Mouse (Mus musculus) midbrain, embryonic 15.5 days (tissue): Measurements from ENCODE around the gene Spon1. TPM values are rescaled to one million over a fixed set of nuclear protein-coding genes. Genes with fewer than 3 reads are reported as not detected.

ENCODE experiments used
- ATAC-seq: fragments of 200-750 bp; cut with Nextera tagmentation; replicated peaks from 2 replicates; pipeline ENCODE4 v1.8.0; 2017; ENCODE audit warnings: moderate TSS enrichment
- H3K27ac ChIP-seq: fragments of 300-500 bp; sonication (generic); 2 replicates; pipeline ENCODE4 v1.5.1; 2015; ENCODE audit warnings: mild to moderate bottlenecking, inconsistent platforms
- H3K27me3 ChIP-seq: fragments of 300-500 bp; sonication (generic); replicated peaks from 2 replicates; pipeline ENCODE4 v1.6.1; 2015; ENCODE audit warnings: inconsistent platforms
- H3K36me3 ChIP-seq: fragments of 300-500 bp; sonication (generic); replicated peaks from 2 replicates; pipeline ENCODE4 v1.6.1; 2015; ENCODE audit warnings: inconsistent platforms
- H3K4me1 ChIP-seq: fragments of 300-500 bp; sonication (generic); 2 replicates; pipeline ENCODE4 v1.6.1; 2015; ENCODE audit warnings: inconsistent platforms
- H3K4me2 ChIP-seq: fragments of 300-500 bp; sonication (generic); 2 replicates; pipeline ENCODE4 v1.6.1; 2015; ENCODE audit warnings: inconsistent platforms, mild to moderate bottlenecking, moderate library complexity
- H3K4me3 ChIP-seq: fragments of 300-500 bp; sonication (generic); 2 replicates; pipeline ENCODE4 v1.5.1; 2015; ENCODE audit warnings: mild to moderate bottlenecking, inconsistent platforms
- H3K9ac ChIP-seq: fragments of 300-500 bp; sonication (generic); 2 replicates; pipeline ENCODE4 v1.6.1; 2015; ENCODE audit warnings: mild to moderate bottlenecking, inconsistent platforms
- H3K9me3 ChIP-seq: fragments of 300-500 bp; sonication (generic); 2 replicates; pipeline ENCODE4 v1.6.1; 2016; ENCODE audit warnings: inconsistent platforms
- WGBS: fragments of 180-500 bp; shearing (Covaris S2); methylation state at CpG from one replicate; pipeline ENCODE4 v1.1.7; 2015; ENCODE audit warnings: mixed read lengths; 5-methylcytosine and 5-hydroxymethylcytosine counted together
- polyA plus RNA-seq: library from polyadenylated mRNA; unstranded; fragments of >200 nt; fragmentation: Nextera tagmentation; extraction: Ambion mirVana; gene quantifications from 2 replicates; pipeline ENCODE4 v1.2.1, GENCODE M21; 2015

The Spon1 gene
- polyA plus RNA-seq, 1 experiment from 2014 or later = 47.2 TPM

DNA sequence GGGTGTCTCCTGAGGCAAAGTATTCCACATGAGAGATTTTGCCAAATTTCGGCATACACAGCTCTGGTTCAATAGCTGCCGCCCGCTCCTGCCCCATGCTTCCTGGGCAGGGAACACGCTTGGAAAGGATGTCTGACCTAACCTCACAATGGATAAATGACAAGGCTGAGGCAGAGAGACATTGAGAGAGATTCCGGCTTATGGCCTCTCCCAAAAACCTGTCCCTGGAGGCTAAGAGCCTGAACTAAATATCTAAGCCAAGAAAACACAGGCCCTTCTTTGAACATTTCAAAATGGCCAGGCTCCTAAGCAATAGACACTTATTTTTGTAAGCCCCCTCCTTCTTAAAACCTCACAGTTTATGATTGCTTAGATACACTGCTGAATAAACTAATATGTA lies 665 bp upstream of the Spon1 start:
- Histone ChIP-seq H3K27ac (no peak overlapping the region), H3K4me2 (peak overlapping the region; percentile 99; the same call in 1 of the 2 replicates), H3K9me3 (no peaks in the 10 kb centered on the region), H3K36me3 (no peaks in the 10 kb centered on the region), H3K4me3 (no peak overlapping the region), H3K27me3 (peaks cover 18% of the 10 kb centered on the region; the same call in 1 of the 2 replicates), H3K4me1 (peaks cover 30% of the 10 kb centered on the region), H3K9ac (no peak overlapping the region)
- WGBS = 77% methylated on average over 5 of the region's 5 CpGs
- no peak for ATAC-seq

GRCm38 (mm10) chr7:113766498-113766941 lies 722 bp downstream of the Spon1 start:
- Histone ChIP-seq H3K27ac (peak overlapping the region; percentile 51), H3K9me3 (no peaks in the 10 kb centered on the region), H3K36me3 (no peaks in the 10 kb centered on the region), H3K27me3 (peaks cover 14% of the 10 kb centered on the region; the same call in 1 of the 2 replicates), H3K9ac (peak overlapping the region; percentile 51), H3K4me2 (peak overlapping the region; percentile 99), H3K4me1 (peaks cover 30% of the 10 kb centered on the region), H3K4me3 (peak overlapping the region; percentile 52)
- WGBS = under 1% methylated on average over 27 of the region's 27 CpGs
- ATAC-seq = peak; percentile 65

GRCm38 (mm10) chr7:113767546-113767945 lies 1.7 kb downstream of the Spon1 start:
- peak overlapping the region; percentile 52 for H3K4me3 ChIP-seq
- H3K9me3 ChIP-seq = no peaks in the 10 kb centered on the region
- H3K27ac ChIP-seq = no peak overlapping the region
- peaks cover 30% of the 10 kb centered on the region for H3K4me1 ChIP-seq
- H3K27me3 ChIP-seq = peaks cover 14% of the 10 kb centered on the region; the same call in 1 of the 2 replicates
- ATAC-seq = no peak
- H3K9ac ChIP-seq = no peak overlapping the region
- 13% methylated on average over 6 of the region's 6 CpGs for WGBS
- peak overlapping the region; percentile 99 for H3K4me2 ChIP-seq
- H3K36me3 ChIP-seq = no peaks in the 10 kb centered on the region

- 55% methylated on average over 6 of the region's 6 CpGs for WGBS
- Histone ChIP-seq H3K9me3 (no peaks in the 10 kb centered on the region), H3K4me3 (peak overlapping the region; percentile 52), H3K27ac (no peak overlapping the region), H3K9ac (no peak overlapping the region), H3K36me3 (no peaks in the 10 kb centered on the region), H3K4me2 (peak overlapping the region; percentile 99), H3K27me3 (peaks cover 14% of the 10 kb centered on the region; the same call in 1 of the 2 replicates), H3K4me1 (peaks cover 30% of the 10 kb centered on the region)
- ATAC-seq = no peak
Observed at GRCm38 (mm10) chr7:113768174-113768935, 2.6 kb downstream of the Spon1 start.

GRCm38 (mm10) chr7:113769281-113769680 lies 3.5 kb downstream of the Spon1 start:
- no peak overlapping the region for H3K9ac ChIP-seq

GRCm38 (mm10) chr7:113772135-113772534 lies 6.3 kb downstream of the Spon1 start:
- Histone ChIP-seq H3K9me3 (no peaks in the 10 kb centered on the region), H3K4me2 (no peak overlapping the region), H3K4me3 (no peak overlapping the region), H3K36me3 (no peaks in the 10 kb centered on the region), H3K9ac (no peak overlapping the region), H3K4me1 (peaks cover 15% of the 10 kb centered on the region), H3K27me3 (0 out of 2 replicates have a peak, but pooled peaks cover 6% of the 10 kb centered on the region), H3K27ac (no peak overlapping the region)
- no peak for ATAC-seq
- 86% methylated on average over 2 of the region's 2 CpGs for WGBS

More at GRCm38 (mm10) chr7:113769281-113769680, 3.5 kb downstream of the Spon1 start:
- Histone ChIP-seq H3K27me3 (peaks cover 14% of the 10 kb centered on the region; the same call in 1 of the 2 replicates), H3K36me3 (no peaks in the 10 kb centered on the region), H3K9me3 (no peaks in the 10 kb centered on the region), H3K4me2 (peak overlapping the region; percentile 32), H3K27ac (0 out of 2 replicates have a peak overlapping the region, but pooled peaks have one; percentile 23), H3K4me3 (no peak overlapping the region), H3K4me1 (peaks cover 30% of the 10 kb centered on the region)
- 11% methylated on average over 6 of the region's 6 CpGs for WGBS
- no peak for ATAC-seq

GRCm38 (mm10) chr7:113773436-113773835 lies 7.6 kb downstream of the Spon1 start:
- ATAC-seq = no peak

DNA sequence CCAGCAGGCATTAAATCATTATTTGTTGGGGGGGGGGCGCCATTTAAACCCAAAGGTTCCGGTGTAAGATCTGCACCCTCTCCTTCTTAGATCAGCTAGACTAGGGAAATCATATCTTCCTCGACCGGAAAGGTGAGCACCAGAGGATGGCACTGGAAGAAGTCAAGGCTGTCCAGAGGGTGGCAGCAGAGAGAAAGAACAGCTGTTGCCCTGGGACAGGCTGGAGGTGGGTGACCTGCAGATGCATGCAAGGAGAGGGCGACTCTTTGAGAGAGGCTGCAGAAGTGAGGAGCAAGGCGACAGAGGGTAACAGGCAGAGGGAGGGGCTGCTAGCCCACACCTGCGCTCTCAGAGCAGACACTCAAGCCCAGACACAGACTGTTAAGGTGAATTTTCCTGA lies 8.2 kb downstream of the Spon1 start:
- H3K9ac ChIP-seq = no peak overlapping the region
- WGBS = 14% methylated on average over 7 of the region's 7 CpGs

More at GRCm38 (mm10) chr7:113773436-113773835, 7.6 kb downstream of the Spon1 start:
- no peak overlapping the region for H3K4me3 ChIP-seq
- no peak overlapping the region for H3K4me2 ChIP-seq
- 58% methylated on average over 8 of the region's 8 CpGs for WGBS
- H3K9ac ChIP-seq = no peak overlapping the region
- no peak overlapping the region for H3K27ac ChIP-seq
- H3K27me3 ChIP-seq = no peaks in the 10 kb centered on the region
- H3K9me3 ChIP-seq = no peaks in the 10 kb centered on the region
- H3K36me3 ChIP-seq = no peaks in the 10 kb centered on the region
- H3K4me1 ChIP-seq = peaks cover 10% of the 10 kb centered on the region

DNA sequence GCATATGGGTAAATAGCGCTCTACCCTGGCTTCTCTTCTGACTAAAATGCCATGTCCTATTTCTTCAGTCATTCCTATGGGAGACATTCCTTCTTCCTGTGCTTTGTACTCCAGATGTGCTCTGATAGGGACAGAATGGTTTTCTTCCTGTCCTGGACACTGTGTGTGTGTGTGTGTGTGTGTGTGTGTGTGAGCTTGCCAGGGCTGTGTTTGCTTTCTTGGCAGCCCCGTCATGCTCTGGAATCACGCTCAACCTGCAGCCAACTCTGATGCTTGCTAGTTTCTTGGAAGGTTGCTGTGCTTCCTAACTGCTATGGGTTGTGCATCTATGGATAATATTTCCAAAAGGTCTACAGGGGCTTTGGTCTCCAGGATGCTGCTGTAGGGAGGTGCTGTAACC lies 9.1 kb downstream of the Spon1 start:
- no peak for ATAC-seq
- H3K36me3 ChIP-seq = no peaks in the 10 kb centered on the region
- H3K9ac ChIP-seq = no peak overlapping the region
- H3K27ac ChIP-seq = no peak overlapping the region
- no peaks in the 10 kb centered on the region for H3K27me3 ChIP-seq
- WGBS = 81% methylated on average over 3 of the region's 3 CpGs
- no peak overlapping the region for H3K4me2 ChIP-seq
- H3K4me3 ChIP-seq = no peak overlapping the region
- H3K4me1 ChIP-seq = peaks cover under 1% of the 10 kb centered on the region; the same call in 1 of the 2 replicates
- no peaks in the 10 kb centered on the region for H3K9me3 ChIP-seq

More for the DNA sequence above, 8.2 kb downstream of the Spon1 start:
- H3K27ac ChIP-seq = no peak overlapping the region
- peaks cover 9% of the 10 kb centered on the region for H3K4me1 ChIP-seq
- no peaks in the 10 kb centered on the region for H3K9me3 ChIP-seq
- H3K27me3 ChIP-seq = no peaks in the 10 kb centered on the region
- H3K36me3 ChIP-seq = no peaks in the 10 kb centered on the region
- H3K4me3 ChIP-seq = no peak overlapping the region
- no peak overlapping the region for H3K4me2 ChIP-seq
- ATAC-seq = peak; percentile 71

DNA sequence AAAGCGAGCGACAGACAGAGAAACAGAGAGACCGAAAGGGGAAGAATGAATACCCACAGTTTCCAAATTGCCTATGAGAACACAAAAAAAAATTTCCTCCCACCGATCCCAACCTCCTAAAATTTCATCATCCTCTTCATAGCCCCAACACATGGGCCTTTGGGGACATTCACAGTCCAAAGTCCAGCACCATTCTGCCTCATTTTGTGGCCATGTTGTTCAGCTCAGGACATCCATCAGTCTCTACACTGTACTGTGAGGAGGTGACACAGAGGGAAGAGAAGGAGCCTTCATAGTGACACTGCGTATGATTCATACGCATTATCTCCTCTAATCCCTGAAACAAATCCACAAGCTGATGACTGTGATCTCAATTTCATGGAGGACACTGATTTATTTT lies 12.7 kb downstream of the Spon1 start:
- ATAC-seq = no peak
- H3K27me3 ChIP-seq = no peaks in the 10 kb centered on the region
- no peak overlapping the region for H3K9ac ChIP-seq
- 94% methylated on average over 6 of the region's 6 CpGs for WGBS
- H3K9me3 ChIP-seq = no peaks in the 10 kb centered on the region
- no peak overlapping the region for H3K4me2 ChIP-seq
- no peak overlapping the region for H3K4me3 ChIP-seq
- no peak overlapping the region for H3K27ac ChIP-seq
- no peaks in the 10 kb centered on the region for H3K36me3 ChIP-seq
- no peaks in the 10 kb centered on the region for H3K4me1 ChIP-seq

DNA sequence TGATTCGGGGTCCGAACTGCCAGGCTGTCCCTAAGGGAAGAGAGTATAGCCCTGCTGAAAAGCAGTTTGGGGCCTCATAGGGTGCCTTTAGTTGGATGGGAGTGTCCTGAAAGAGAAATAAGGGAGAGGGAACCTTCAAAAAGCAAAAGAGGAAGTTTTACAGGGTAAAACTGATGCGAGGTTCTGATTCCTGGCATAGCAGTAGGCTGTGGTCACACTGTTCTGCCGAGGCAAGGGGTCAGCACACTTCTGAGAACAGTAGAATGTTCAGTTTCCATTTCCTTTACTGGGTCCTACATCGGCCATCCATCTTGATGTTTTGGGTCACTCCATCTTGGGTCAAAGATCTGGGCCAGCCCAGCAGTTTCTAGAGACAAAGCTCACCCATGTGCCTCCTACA lies 14.5 kb downstream of the Spon1 start:
- Histone ChIP-seq H3K27me3 (no peaks in the 10 kb centered on the region), H3K4me2 (no peak overlapping the region), H3K4me3 (no peak overlapping the region), H3K9ac (no peak overlapping the region), H3K4me1 (no peaks in the 10 kb centered on the region), H3K36me3 (no peaks in the 10 kb centered on the region), H3K27ac (no peak overlapping the region), H3K9me3 (no peaks in the 10 kb centered on the region)
- no peak for ATAC-seq
- WGBS = 96% methylated on average over 5 of the region's 5 CpGs

GRCm38 (mm10) chr7:113791991-113792390 lies 26.2 kb downstream of the Spon1 start:
- Histone ChIP-seq H3K27me3 (no peaks in the 10 kb centered on the region), H3K9me3 (no peaks in the 10 kb centered on the region), H3K27ac (no peak overlapping the region), H3K9ac (no peak overlapping the region), H3K4me3 (no peak overlapping the region), H3K36me3 (no peaks in the 10 kb centered on the region), H3K4me1 (no peaks in the 10 kb centered on the region), H3K4me2 (no peak overlapping the region)
- no peak for ATAC-seq
- WGBS = 77% methylated on average over 5 of the region's 5 CpGs

DNA sequence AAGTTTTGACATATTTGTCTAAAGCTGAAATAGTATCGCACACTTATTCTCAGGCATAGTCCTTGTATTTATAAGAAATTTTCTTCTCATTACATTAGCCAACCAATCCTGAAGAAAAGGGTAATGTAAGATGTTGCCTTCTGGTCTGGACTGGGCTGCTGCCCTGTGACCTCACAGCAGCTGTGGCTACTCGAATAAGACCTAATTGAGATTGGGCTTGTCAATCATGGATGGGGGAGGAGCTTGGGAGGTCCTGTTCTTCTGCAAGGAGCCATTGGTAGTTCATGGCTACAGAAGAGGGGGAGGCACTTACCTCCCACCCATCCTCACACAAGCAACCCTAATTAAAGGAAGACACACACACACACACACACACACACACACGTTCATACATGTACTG lies 27.1 kb downstream of the Spon1 start:
- Histone ChIP-seq H3K4me1 (no peaks in the 10 kb centered on the region), H3K9me3 (no peaks in the 10 kb centered on the region), H3K27me3 (no peaks in the 10 kb centered on the region), H3K9ac (no peak overlapping the region), H3K4me2 (no peak overlapping the region), H3K27ac (no peak overlapping the region), H3K36me3 (no peaks in the 10 kb centered on the region), H3K4me3 (no peak overlapping the region)
- ATAC-seq = no peak
- WGBS = 76% methylated on average over 3 of the region's 3 CpGs
